Mouse (Mus musculus): ENCODE data around the gene 1700003F12Rik.

Gene 1700003F12Rik

GRCm38 (mm10) chr2:154546711-154547110, at the start of gene 1700003F12Rik:
Gene 1700003F12Rik (plus strand): TSS chr2:154547085.
- DNase-seq, result peak; percentile 51 to 53

- peak; percentile 74 to 77 for DNase-seq
These were observed 48.3 kb upstream of the 1700003F12Rik start for GRCm38 (mm10) chr2:154498571-154498970.

- peak in 1 of 2 experiments; percentile 26 for DNase-seq
These were observed 47.1 kb upstream of the 1700003F12Rik start for GRCm38 (mm10) chr2:154499717-154500247.

- no peak for DNase-seq
These were observed 46.1 kb upstream of the 1700003F12Rik start for GRCm38 (mm10) chr2:154500758-154501157.

GRCm38 (mm10) chr2:154507076-154507475, 39.8 kb upstream of the 1700003F12Rik start:
- DNase-seq, result no peak

- peak; percentile 71 to 81 for DNase-seq
These were observed 39.2 kb upstream of the 1700003F12Rik start for GRCm38 (mm10) chr2:154507566-154508283.

- no peak for DNase-seq
These were observed 38.4 kb upstream of the 1700003F12Rik start for GRCm38 (mm10) chr2:154508450-154508849.

GRCm38 (mm10) chr2:154510141-154510540, 36.7 kb upstream of the 1700003F12Rik start:
- no peak for DNase-seq

GRCm38 (mm10) chr2:154516944-154517343, 29.9 kb upstream of the 1700003F12Rik start:
- DNase-seq, result no peak

GRCm38 (mm10) chr2:154517424-154517823, 29.5 kb upstream of the 1700003F12Rik start:
- DNase-seq, result no peak

GRCm38 (mm10) chr2:154521449-154521848, 25.4 kb upstream of the 1700003F12Rik start:
- no peak for DNase-seq

GRCm38 (mm10) chr2:154522334-154522733, 24.6 kb upstream of the 1700003F12Rik start:
- no peak for DNase-seq

GRCm38 (mm10) chr2:154525285-154525684, 21.6 kb upstream of the 1700003F12Rik start:
- no peak for DNase-seq

- DNase-seq, result peak in 1 of 2 experiments; percentile 20
These were observed 20.4 kb upstream of the 1700003F12Rik start for GRCm38 (mm10) chr2:154526531-154526930.

GRCm38 (mm10) chr2:154532888-154533287, 14.0 kb upstream of the 1700003F12Rik start:
- DNase-seq, result no peak

- DNase-seq, result no peak
These were observed 12.1 kb upstream of the 1700003F12Rik start for GRCm38 (mm10) chr2:154534704-154535270.

GRCm38 (mm10) chr2:154538310-154538709, 8.6 kb upstream of the 1700003F12Rik start:
- DNase-seq, result peak; percentile 28 to 66

GRCm38 (mm10) chr2:154538710-154539109, 8.2 kb upstream of the 1700003F12Rik start:
- peak in 1 of 2 experiments; percentile 24 for DNase-seq

- DNase-seq, result peak; percentile 81 to 82
These were observed 7.2 kb upstream of the 1700003F12Rik start for GRCm38 (mm10) chr2:154539720-154540119.

- peak in 1 of 2 experiments; percentile 15 for DNase-seq
These were observed 5.3 kb upstream of the 1700003F12Rik start for GRCm38 (mm10) chr2:154541630-154542029.

GRCm38 (mm10) chr2:154543567-154544347, 3.1 kb upstream of the 1700003F12Rik start:
- DNase-seq, result peak; percentile 99

GRCm38 (mm10) chr2:154548688-154549087, 1.8 kb downstream of the 1700003F12Rik start:
- peak in 1 of 2 experiments; percentile 51 for DNase-seq

Data from cerebellum, postnatal 14 days (tissue).